Mouse (Mus musculus) right cerebral cortex, postnatal 14 days (tissue): ENCODE results near the gene Fstl3.

Experiments
- DNase-seq: peaks from one replicate; pipeline ENCODE4 v3.0.0; 2022

The Fstl3 gene

GRCm38 (mm10) chr10:79790861-79791260 is 13.8 kb downstream of the Fstl3 start, which contains the start of gene Prss57:
Gene Prss57, minus strand, starts transcription at chr10:79790961.
- no peak for DNase-seq

GRCm38 (mm10) chr10:79792339-79793040 is 15.4 kb downstream of the Fstl3 start:
- no peak for DNase-seq

DNA sequence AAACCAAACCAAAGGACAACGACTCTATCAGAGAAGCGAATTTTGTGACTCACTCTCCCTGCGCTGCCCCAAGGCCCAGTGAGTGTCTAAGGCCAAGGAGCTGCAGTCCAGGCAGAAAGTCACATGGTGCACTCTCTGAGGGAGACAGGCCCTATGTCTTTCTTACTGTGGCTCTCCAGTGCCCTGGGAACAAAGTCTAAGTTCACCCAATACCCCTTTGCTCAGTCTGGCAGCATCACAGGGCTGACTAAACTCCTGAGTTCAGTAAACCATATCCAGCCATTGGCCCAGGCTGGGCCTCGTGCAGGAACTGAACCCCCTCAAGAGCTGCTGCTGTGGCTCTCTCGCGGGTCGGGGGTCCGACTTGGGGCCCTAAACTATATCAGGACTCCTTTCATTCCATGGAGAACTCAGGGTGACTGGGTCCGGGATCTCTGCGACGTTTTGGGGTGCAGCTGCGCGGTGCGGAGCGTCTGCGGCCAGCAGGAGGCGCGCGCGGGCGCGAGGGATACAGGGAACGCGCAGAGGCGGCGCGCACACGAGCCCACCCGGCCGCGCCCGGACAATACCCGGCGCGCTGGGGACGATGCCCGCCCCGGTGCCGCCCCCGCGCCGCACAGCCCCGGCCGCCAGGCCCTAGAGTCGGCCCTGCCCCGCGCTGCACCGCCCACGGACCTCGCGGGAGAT is 16.1 kb downstream of the Fstl3 start, which contains the start of gene Palm:
Palm (plus strand) TSS at position 522 of the 687 bp plus-strand sequence.
- DNase-seq, result peak; percentile 90

DNA sequence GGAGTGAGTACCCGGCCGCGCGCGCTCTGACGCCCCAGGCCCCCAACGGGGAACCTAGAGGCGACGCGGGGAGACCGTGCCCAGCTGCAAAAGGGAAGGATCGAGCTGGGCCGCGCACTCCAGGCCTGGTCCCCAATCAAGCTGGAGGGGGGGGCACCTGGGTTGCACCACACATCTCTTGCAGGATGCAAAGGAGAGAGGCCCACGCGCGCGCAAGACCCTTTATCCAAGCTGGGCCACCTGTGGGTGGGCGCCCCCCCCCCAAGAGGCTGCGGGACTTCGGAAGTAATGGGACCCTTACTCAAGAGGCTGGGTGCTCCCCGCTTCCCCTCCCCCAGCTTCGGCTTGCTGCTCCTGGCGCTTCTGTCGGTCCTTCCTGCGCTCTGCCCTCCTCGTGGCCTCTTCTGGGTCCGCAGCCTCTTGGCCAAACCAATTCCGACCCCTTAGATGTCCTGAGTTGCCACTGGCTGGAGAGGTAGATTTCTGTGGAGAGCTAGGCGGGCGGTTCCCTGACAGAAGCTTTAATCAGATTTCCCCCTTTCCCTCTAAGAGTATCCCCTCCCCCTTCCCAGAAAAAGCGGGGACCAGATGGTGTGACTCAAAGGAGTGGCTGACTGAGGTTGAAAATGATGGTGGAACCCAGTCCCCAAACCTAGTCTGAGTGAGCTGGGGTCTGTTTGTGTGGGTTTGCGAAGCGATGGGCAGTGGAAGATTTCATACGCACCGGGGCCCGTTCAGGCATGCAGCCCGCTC is 16.8 kb downstream of the Fstl3 start:
- DNase-seq, result no peak

DNA sequence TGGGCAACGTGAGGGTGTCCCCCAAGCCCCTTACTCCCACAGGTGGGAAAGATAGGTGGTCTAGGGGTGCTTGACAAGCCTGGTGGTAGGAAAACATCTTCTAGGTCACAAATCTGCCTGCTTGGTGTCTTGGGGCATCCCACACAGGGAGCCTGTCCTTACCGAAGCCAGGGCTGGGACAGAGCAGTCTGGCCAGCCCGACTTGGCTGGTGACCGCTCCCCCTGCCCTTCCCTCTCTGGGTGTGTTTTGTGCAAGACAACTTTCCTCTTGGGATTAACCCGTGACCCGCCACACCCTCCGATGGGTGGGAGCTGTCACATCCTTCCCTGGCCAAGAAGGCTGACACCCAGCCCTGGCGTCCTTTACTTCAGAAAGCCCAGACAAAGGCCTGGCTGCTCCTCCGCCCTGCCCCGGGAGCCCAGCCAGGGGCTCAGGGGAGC is 17.4 kb downstream of the Fstl3 start:
- no peak for DNase-seq

DNA sequence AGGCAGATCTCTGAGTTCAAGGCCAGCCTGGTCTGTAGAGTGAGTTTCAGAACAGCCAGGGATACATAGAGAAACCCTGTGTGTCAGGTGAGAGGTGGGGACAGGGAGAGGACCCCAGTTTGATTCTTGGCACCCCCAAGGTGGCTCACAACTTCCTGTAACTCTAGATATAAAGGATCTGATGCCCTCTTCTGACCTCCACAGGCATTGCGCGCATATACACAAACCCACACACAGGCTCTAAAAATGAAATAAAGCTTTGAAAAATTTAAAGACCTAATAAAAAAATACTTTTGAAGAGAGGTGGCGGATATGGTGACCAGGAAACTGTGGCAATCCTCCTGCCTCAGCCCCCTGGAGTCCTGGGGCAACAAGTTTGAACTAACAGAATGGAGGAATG is 18.8 kb downstream of the Fstl3 start:
- no peak for DNase-seq

- DNase-seq, result no peak
These were observed 20.3 kb downstream of the Fstl3 start for GRCm38 (mm10) chr10:79797326-79797725.

DNA sequence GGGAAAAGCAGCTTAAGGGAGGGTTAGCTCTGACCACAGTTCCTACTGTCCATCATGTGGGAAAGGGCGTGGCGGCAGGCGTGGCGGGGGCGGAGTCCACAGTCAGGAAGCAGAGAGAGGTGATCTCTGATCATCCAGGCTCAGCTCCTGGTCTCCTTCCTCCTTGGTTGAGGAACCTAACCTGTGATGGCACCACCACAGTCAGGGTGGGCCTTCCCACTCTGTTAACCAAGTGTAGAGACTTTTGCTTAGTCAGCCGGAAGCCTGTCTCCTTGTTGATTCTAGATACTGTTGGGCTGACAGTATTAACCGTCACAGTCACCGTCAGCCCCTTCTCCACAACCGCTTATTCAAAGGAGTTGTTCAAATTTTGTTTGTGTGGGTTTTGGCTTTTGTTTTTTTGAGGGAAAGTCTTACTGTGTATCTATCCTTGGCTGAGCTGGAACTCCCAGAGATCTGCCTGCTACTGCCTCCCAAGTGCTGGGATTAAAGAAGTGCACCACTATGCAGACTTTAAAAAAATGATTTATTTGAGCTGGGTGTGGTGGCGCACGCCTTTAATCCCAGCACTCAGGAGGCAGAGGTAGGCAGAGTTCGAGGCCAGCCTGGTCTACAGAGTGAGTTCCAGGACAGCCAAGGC is 21.3 kb downstream of the Fstl3 start:
- no peak for DNase-seq

- DNase-seq, result no peak
These were observed 23.4 kb downstream of the Fstl3 start for GRCm38 (mm10) chr10:79800508-79800907.

GRCm38 (mm10) chr10:79801837-79802236 is 24.8 kb downstream of the Fstl3 start:
- no peak for DNase-seq

- DNase-seq, result peak; percentile 57
These were observed 25.4 kb downstream of the Fstl3 start for GRCm38 (mm10) chr10:79802331-79802971.

DNA sequence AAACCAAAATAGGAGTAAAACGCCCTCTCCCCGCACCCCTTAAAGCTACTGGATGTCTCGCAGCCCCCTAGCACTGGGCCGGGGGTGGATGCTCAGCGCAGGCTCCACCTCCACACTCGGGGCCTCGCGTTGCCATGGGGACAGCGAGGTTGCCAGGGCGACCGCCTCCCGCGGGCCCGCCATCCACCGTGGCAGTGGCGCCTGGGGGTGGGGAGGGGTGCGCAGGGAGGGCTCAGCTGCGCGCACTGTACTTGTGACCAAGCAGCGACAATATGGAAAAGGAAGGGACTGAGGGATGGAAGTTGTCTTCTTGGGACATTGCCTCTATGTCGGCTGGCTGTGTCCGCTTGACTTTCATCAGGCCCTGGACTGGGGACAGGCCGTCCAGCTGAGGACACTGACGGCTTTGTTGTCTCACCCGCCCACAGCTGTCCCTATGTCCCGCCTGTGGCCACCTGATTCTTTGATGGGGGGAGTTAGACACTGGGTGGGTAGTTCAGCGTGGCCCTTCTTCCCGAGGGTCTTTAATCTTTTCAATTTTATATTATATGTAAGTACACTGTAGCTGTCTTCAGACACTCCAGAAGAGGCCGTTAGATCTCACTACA is 26.7 kb downstream of the Fstl3 start:
- peak; percentile 95 for DNase-seq

- DNase-seq, result no peak
These were observed 28.6 kb downstream of the Fstl3 start for GRCm38 (mm10) chr10:79805636-79806035.

DNA sequence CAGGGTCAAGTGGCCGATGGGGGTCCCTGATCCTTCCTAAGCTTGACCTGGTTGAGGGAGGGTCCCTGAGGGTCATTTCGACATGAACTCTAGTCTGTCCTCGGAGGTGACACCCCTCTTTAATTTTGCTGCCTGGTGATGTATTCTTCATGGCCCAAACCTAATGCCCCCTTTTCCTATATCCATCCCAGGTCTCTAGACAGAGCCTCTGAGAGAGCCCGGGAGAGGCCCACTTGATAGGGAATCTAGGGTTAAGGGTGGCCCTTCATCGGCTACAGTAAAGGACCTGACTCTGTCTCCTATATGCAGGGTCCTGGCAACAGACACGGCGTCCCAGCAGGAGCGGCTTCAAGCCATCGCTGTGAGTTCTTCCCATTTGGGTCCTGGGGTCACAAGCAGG is 29.3 kb downstream of the Fstl3 start:
- no peak for DNase-seq

DNA sequence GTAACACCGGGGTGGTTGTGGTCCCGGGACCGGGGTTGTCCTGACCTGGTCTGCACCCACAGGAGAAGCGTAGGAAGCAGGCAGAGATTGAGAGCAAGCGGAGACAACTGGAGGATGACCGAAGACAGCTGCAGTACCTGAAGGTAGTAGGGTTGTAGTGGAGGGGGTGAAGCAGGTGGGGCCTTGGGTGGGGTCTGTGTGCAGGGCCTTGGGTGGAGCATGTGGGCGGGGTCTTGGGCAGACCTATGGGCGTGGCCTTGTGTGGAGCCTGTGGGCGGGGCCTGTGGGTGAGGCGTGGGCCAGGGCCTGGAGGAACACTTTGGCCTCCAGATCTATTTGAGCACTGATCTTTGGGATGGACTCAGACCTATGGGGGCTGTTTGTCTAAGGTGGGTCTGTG is 29.9 kb downstream of the Fstl3 start:
- no peak for DNase-seq

GRCm38 (mm10) chr10:79807826-79808225 is 30.8 kb downstream of the Fstl3 start:
- no peak for DNase-seq

- DNase-seq, result no peak
These were observed 31.7 kb downstream of the Fstl3 start for GRCm38 (mm10) chr10:79808728-79809127.

DNA sequence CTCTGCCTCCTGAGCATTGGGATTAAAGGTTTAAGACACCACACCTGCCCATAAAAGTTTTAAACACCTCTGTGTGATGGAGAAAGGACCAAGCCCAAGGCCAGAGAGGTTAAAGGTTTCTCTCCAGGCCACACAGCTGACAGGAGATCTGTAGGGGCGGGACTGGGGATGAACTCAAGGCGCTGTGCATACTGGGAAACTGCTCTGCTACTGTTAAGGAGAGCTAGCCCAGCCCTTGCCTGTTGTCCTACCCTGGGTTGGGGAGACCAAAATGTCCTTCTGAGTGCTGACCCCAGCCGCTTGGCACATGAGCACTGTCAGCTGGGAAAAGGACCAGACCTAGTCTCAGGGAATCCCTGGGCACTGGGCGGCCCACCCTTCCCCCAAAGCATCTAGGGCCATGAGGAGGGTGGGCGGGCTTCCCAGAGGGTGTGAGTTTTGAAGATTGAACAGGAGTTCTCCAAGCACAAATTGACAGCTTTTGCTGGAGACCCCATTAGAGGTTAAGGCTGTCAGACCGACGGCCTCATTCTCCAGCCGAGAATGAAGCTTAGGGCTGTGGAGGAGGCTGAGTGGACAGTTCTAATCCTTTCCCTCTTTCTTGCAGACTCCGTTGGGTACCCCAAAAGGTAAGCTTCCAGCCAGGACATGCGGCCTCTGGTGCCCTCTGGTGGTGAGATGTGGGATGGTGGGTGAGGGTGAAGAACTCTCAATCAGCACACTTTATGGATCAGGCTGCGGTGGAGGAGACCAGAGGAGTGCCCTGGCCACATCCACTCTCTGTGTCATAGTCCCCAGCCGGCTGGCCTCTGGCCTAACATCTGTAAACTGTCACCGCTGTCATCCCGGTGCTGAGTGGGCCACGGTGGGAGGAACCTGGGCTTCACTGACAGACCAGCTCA is 34.9 kb downstream of the Fstl3 start:
- DNase-seq, result peak; percentile 85

GRCm38 (mm10) chr10:79814271-79814842 is 37.3 kb downstream of the Fstl3 start:
- no peak for DNase-seq

GRCm38 (mm10) chr10:79815671-79816494 is 38.8 kb downstream of the Fstl3 start:
- DNase-seq, result no peak
